Mouse (Mus musculus) small intestine, adult 2 months (tissue): ENCODE measurements around the gene Cd36. TPM values are rescaled to one million over a fixed set of nuclear protein-coding genes. Genes with fewer than 3 reads are reported as not detected.
"Not testable (repeated sequence)": the region's sequence is repeated elsewhere in the genome, so short reads cannot be mapped to it uniquely, and the experiment has no call there.

ENCODE experiments used
- H3K27ac ChIP-seq: fragments of 200-500 bp; 2 replicates; pipeline ENCODE4 v1.5.1; 2012; ENCODE audit warnings: low read depth, low read length, control low read depth, inconsistent platforms; ENCODE audit not compliant: insufficient read depth
- H3K27me3 ChIP-seq: fragments of 200-500 bp; 2 replicates; pipeline ENCODE4 v1.6.1; 2012; ENCODE audit warnings: mild to moderate bottlenecking, moderate library complexity, low read length, inconsistent platforms; ENCODE audit not compliant: control insufficient read depth, insufficient read depth
- H3K36me3 ChIP-seq: fragments of 200-500 bp; 2 replicates; pipeline ENCODE4 v1.6.1; 2012; ENCODE audit warnings: mild to moderate bottlenecking, low read length, control low read depth, inconsistent platforms; ENCODE audit not compliant: control insufficient read depth, insufficient read depth
- H3K4me1 ChIP-seq: fragments of 200-500 bp; 2 replicates; pipeline ENCODE4 v1.6.1; 2012; ENCODE audit warnings: low read length, inconsistent platforms, mixed read lengths; ENCODE audit not compliant: control insufficient read depth, insufficient read depth, insufficient read length
- H3K4me3 ChIP-seq: fragments of 200-500 bp; 2 replicates; pipeline ENCODE4 v1.5.1; 2012; ENCODE audit warnings: low read depth, mild to moderate bottlenecking, control low read depth, inconsistent platforms, low read length, moderate library complexity
- CTCF ChIP-seq: fragments of 200-500 bp; IDR thresholded peaks from 2 replicates; pipeline ENCODE4 v1.5.1; 2012; ENCODE audit warnings: low read depth, mild to moderate bottlenecking, control low read depth, inconsistent platforms, low read length, moderate library complexity, mixed read lengths; ENCODE audit not compliant: insufficient replicate concordance, insufficient read length; ENCODE audit errors: extremely low read depth
- POLR2A ChIP-seq: fragments of 200-500 bp; IDR thresholded peaks from 2 replicates; pipeline ENCODE4 v1.6.1; 2012; ENCODE audit warnings: low read depth, mild to moderate bottlenecking, control low read depth, inconsistent platforms, low read length, moderate library complexity
- WGBS: fragments of 180-500 bp; shearing (Covaris S2); methylation state at CpG from one replicate; pipeline ENCODE4 v1.1.7; 2018; 5-methylcytosine and 5-hydroxymethylcytosine counted together
- polyA plus RNA-seq: library from polyadenylated mRNA; depleted of rRNA; stranded (reverse); fragments of >200 nt; gene quantifications from 2 replicates; pipeline ENCODE4 v1.2.3, GENCODE M21; 2012; rRNA removed

Gene Cd36
- 0.83 and 2.2 TPM in 2 replicates for polyA plus RNA-seq

DNA sequence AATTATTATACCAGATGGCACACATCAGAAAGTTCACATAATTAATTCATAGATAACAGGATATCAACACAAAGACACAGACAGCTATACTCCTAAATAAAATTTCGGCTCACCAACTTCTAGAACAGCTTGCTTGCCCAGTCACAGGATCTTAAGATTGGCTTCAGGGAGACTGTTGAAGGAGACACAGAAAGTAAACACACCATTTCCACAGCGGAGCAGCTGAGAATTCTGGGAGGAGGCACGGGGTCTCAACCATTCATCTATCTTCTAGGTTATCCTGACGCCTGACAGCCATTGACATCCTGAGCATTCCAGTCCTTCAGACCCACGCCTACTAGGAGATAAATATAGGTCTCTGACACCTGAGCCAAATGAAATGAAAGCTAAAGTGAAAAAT, at the start of gene Cd36:
TSS of gene Cd36 (minus strand) at position 204 of the 400 bp plus-strand sequence.
- TF ChIP-seq CTCF, result no peak
- TF ChIP-seq POLR2A, result no peak
- no peaks in the 10 kb centered on the region for H3K27me3 ChIP-seq
- H3K27ac ChIP-seq, result no peak within 1 kb of the TSS
- no peak within 1 kb of the TSS for H3K4me3 ChIP-seq
- no peaks in the 10 kb centered on the region for H3K36me3 ChIP-seq
- WGBS, result 31% methylated on average over 5 of the region's 5 CpGs
- H3K4me1 ChIP-seq, result no peaks in the 10 kb centered on the region

DNA sequence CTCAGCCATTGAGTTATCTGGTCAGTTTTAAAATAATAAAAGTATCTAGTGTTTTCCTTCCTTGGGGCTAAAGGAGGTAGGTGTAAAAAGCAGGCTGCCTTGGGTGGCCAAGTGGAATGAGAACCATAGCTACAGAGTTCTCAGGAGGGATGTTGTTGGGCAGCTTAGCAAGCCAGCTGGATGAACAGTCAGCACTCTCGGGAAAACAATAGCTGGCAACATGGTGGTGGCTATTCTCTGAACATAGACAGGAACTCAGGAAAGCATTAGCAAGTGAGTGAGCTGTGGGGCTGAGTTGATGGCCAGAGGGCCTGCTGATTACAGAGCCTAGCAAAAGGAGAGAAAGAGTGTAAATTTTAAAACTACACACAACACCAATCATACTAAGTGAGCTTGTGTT, 45.9 kb upstream of the Cd36 start:
- no peak overlapping the region for H3K4me3 ChIP-seq
- TF ChIP-seq CTCF (no peak), POLR2A (no peak)
- 90% methylated on average over 1 of the region's 1 CpGs for WGBS
- H3K27ac ChIP-seq, result no peak overlapping the region
- no peaks in the 10 kb centered on the region for H3K36me3 ChIP-seq
- no peaks in the 10 kb centered on the region for H3K4me1 ChIP-seq
- no peaks in the 10 kb centered on the region for H3K27me3 ChIP-seq

DNA sequence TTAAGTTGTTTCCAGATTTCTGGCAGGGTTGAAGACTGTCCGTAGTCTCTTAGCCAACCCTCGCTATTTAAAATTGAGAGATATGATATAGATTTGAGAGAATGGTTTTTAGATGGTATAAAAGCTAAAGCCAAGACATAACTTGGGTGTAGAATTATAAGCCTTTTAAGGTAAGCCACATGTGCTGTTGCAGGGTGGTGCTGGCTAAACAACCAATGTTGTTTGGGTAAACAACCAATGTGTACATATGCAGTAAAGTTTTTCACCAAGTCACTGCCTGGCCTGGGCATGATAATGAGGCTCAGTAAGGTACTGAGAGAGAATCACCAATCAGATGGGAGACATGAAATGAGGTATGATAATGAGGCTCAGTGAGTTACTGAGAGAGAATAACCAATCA, 43.0 kb upstream of the Cd36 start:
- H3K4me3 ChIP-seq, H3K36me3 ChIP-seq, H3K27me3 ChIP-seq, H3K27ac ChIP-seq, H3K4me1 ChIP-seq: not testable (repeated sequence)
- WGBS, result 96% methylated on average over 2 of the region's 2 CpGs

DNA sequence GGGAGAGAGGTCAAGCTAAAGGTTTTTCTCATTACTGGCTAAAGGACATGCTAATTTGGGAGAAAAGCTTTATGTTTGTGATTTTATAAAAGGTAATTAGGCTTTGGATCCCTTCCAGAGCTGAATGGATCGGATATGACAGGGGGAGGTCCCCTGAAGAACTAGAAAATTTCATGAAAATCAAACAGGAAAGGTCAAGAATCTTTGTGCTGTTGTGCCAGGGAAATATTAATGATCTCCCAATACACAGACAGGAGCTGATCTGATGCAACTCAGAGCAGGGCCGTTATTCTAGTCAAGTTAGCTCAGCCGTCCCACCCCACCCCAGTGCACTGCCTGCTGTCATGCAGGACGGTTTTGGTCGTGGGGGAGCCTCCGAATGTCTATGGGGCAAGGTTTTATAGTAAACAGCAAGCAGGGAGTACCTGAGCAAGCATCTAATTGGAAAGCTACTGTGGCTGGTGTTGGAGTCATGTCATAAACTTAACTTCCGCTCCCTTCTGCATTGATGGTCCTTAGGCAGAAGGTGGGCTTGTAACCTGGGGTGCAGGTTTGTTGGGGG, 40.5 kb upstream of the Cd36 start:
- Histone ChIP-seq H3K4me3 (no peak overlapping the region), H3K27ac (no peak overlapping the region), H3K36me3 (no peaks in the 10 kb centered on the region), H3K4me1 (no peaks in the 10 kb centered on the region), H3K27me3 (no peaks in the 10 kb centered on the region)
- TF ChIP-seq POLR2A (no peak), CTCF (no peak)
- 49% methylated on average over 7 of the region's 7 CpGs for WGBS

DNA sequence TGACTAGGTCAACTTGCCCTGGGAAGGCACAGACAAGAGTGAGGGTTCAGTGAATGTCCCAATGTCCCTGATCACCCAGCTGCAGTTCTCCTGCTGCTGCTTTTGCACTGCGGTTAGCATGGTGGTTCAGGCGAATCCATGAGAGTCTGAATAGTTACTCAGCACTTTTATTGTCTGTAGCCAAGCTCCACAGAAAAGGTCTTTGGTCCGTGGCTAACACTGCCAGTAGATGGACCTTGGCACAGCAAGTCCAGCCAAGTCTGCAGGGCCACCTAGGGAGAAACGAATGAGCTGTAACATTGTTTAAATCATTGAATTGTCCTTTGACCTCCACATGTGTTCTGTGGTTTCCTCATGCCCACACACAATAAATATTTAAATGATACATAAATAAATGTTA, 39.9 kb upstream of the Cd36 start:
- H3K4me1 ChIP-seq, result no peaks in the 10 kb centered on the region
- H3K36me3 ChIP-seq, result no peaks in the 10 kb centered on the region
- H3K27ac ChIP-seq, result no peak overlapping the region
- 34% methylated on average over 4 of the region's 4 CpGs for WGBS
- no peak overlapping the region for H3K4me3 ChIP-seq
- no peaks in the 10 kb centered on the region for H3K27me3 ChIP-seq
- TF ChIP-seq POLR2A, result no peak
- no peak for TF ChIP-seq CTCF

DNA sequence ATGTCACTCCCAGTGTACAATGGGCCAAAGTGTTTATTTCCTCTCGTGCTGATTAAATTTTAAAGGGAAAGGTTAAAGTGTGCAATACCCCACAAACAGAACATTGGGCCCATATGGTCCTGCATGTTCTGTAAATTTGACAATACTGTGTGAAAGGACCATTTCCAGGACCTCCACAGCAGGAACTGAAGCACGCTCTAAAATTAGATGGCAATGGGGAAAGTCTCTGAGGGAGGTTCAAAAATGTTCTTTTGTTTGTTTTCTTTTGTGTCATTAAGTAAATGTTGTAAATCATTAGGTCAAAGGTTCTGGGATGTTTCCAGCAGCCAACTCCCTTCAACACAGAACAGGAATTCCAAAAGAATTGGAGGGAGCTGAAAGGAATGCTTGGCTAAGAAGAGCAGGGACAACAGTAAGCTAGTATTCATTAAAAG, 35.5 kb upstream of the Cd36 start:
- no peak overlapping the region for H3K4me3 ChIP-seq
- H3K4me1 ChIP-seq, result no peaks in the 10 kb centered on the region
- H3K27ac ChIP-seq, result no peak overlapping the region
- 32% methylated on average over 2 of the region's 2 CpGs for WGBS
- TF ChIP-seq CTCF (no peak), POLR2A (no peak)
- H3K27me3 ChIP-seq, result no peaks in the 10 kb centered on the region
- no peaks in the 10 kb centered on the region for H3K36me3 ChIP-seq

DNA sequence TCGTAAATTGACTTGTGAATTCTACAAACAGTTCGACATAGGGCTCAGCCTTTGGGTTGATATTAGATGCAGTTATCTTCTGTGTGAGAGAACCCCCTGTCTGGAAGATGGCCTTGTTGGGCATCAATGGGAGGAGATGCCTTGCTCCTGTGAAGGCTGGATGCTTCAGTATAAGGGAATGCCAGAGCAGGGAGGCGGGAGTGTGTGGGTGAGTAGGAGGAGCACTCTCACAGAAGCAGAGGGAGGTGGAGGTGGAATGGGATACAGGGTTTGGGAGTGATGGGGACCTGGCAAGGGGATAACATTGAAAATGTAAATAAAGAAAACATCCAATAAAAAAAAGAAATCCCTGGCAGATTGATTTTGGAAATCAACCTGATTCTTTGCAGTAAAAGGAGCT, 35.0 kb upstream of the Cd36 start:
- Histone ChIP-seq H3K27ac (no peak overlapping the region), H3K27me3 (no peaks in the 10 kb centered on the region), H3K4me1 (no peaks in the 10 kb centered on the region), H3K36me3 (no peaks in the 10 kb centered on the region), H3K4me3 (no peak overlapping the region)
- 87% methylated on average over 3 of the region's 3 CpGs for WGBS
- TF ChIP-seq CTCF (no peak), POLR2A (no peak)

DNA sequence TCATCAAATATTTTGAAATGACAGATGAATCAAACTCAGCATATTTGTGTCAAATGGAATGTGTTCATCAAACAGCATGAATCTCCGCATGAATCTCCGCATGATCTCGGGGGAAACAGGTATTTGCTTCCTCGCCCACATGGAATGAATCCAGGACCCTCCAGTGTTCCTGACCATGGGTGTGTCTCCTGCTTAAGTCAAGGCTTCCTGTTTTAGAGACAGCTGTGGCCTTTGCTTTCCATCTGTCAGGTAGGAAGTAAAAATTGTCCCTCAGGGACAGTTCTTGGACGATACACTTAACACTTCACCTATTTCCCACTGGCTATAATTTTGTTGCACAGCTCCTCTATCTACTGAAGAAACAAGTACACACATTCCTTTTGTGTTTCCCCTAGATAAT, 30.4 kb upstream of the Cd36 start:
- H3K27ac ChIP-seq, result no peak overlapping the region
- TF ChIP-seq POLR2A (no peak), CTCF (no peak)
- H3K27me3 ChIP-seq, result no peaks in the 10 kb centered on the region
- H3K36me3 ChIP-seq, result no peaks in the 10 kb centered on the region
- H3K4me1 ChIP-seq, result no peaks in the 10 kb centered on the region
- no peak overlapping the region for H3K4me3 ChIP-seq
- WGBS, result 64% methylated on average over 5 of the region's 5 CpGs
